Mouse (Mus musculus) heart, embryonic 12.5 days (tissue): ENCODE results near the gene Itpr1. TPM values are rescaled to one million over a fixed set of nuclear protein-coding genes. Genes with fewer than 3 reads are reported as not detected.

Experiments used
- ATAC-seq: fragments of 200-750 bp; cut with Nextera tagmentation; 2 replicates; pipeline ENCODE4 v1.8.0; 2017; ENCODE audit warnings: moderate TSS enrichment, moderate library complexity; ENCODE audit not compliant: insufficient number of reproducible peaks, low FRiP score
- H3K27ac ChIP-seq: fragments of 300-500 bp; sonication (generic); 2 replicates; pipeline ENCODE4 v1.5.1; 2016; ENCODE audit warnings: mild to moderate bottlenecking, moderate library complexity; ENCODE audit not compliant: poor library complexity, severe bottlenecking
- H3K27me3 ChIP-seq: fragments of 300-500 bp; sonication (generic); replicated peaks from 2 replicates; pipeline ENCODE4 v1.6.1; 2016; ENCODE audit warnings: mild to moderate bottlenecking, moderate library complexity
- H3K36me3 ChIP-seq: fragments of 300-500 bp; sonication (generic); 2 replicates; pipeline ENCODE4 v1.6.1; 2016; ENCODE audit warnings: mild to moderate bottlenecking, moderate library complexity
- H3K4me1 ChIP-seq: fragments of 300-500 bp; sonication (generic); replicated peaks from 2 replicates; pipeline ENCODE4 v1.6.1; 2016; ENCODE audit warnings: mild to moderate bottlenecking
- H3K4me2 ChIP-seq: fragments of 300-500 bp; sonication (generic); 2 replicates; pipeline ENCODE4 v1.6.1; 2016; ENCODE audit warnings: mild to moderate bottlenecking, moderate library complexity
- H3K4me3 ChIP-seq: fragments of 300-500 bp; sonication (generic); 2 replicates; pipeline ENCODE4 v1.5.1; 2016; ENCODE audit warnings: mild to moderate bottlenecking
- H3K9ac ChIP-seq: fragments of 300-500 bp; sonication (generic); 2 replicates; pipeline ENCODE4 v1.6.1; 2016; ENCODE audit warnings: mild to moderate bottlenecking, moderate library complexity
- H3K9me3 ChIP-seq: fragments of 300-500 bp; sonication (generic); replicated peaks from 2 replicates; pipeline ENCODE4 v1.6.1; 2016; ENCODE audit warnings: mild to moderate bottlenecking, moderate library complexity
- WGBS: fragments of 180-500 bp; shearing (Covaris S2); methylation state at CpG from one replicate; pipeline ENCODE4 v1.1.7; 2016; 5-methylcytosine and 5-hydroxymethylcytosine counted together
- polyA plus RNA-seq: library from polyadenylated mRNA; unstranded; fragments of >200 nt; fragmentation: Nextera tagmentation; extraction: Ambion mirVana; gene quantifications from 2 replicates; pipeline ENCODE4 v1.2.1, GENCODE M21; 2016

The Itpr1 gene
- polyA plus RNA-seq, 1 experiment from 2014 or later: 22.0 TPM

- Histone ChIP-seq H3K27me3 (no peaks in the 10 kb centered on the region), H3K9me3 (no peaks in the 10 kb centered on the region), H3K9ac (no peak overlapping the region), H3K4me3 (no peak overlapping the region), H3K4me1 (peaks cover 17% of the 10 kb centered on the region), H3K4me2 (no peak overlapping the region), H3K27ac (no peak overlapping the region), H3K36me3 (no peaks in the 10 kb centered on the region)
- ATAC-seq: no peak
Measured at GRCm38 (mm10) chr6:108566549-108566948, 353.7 kb downstream of the Itpr1 start.

GRCm38 (mm10) chr6:108569460-108570187 lies 356.7 kb downstream of the Itpr1 start:
- no peak for ATAC-seq
- no peak overlapping the region for H3K4me3 ChIP-seq
- 0 out of 2 replicates have a peak overlapping the region, but pooled peaks have one; percentile 38 for H3K27ac ChIP-seq
- WGBS: 57% methylated on average over 7 of the region's 7 CpGs
- H3K9ac ChIP-seq: no peak overlapping the region
- peaks cover 25% of the 10 kb centered on the region for H3K4me1 ChIP-seq
- no peak overlapping the region for H3K4me2 ChIP-seq
- H3K9me3 ChIP-seq: no peaks in the 10 kb centered on the region
- H3K36me3 ChIP-seq: no peaks in the 10 kb centered on the region
- H3K27me3 ChIP-seq: no peaks in the 10 kb centered on the region

GRCm38 (mm10) chr6:108570351-108571041 lies 357.6 kb downstream of the Itpr1 start:
- Histone ChIP-seq H3K4me3 (peak overlapping the region; percentile 51), H3K27ac (peak overlapping the region; percentile 77), H3K4me2 (peak overlapping the region; percentile 68), H3K9ac (peak overlapping the region; percentile 52; the same call in 1 of the 2 replicates), H3K4me1 (peaks cover 25% of the 10 kb centered on the region), H3K9me3 (no peaks in the 10 kb centered on the region), H3K27me3 (no peaks in the 10 kb centered on the region), H3K36me3 (no peaks in the 10 kb centered on the region)
- 0 out of 2 replicates have a peak, but pooled peaks have one; percentile 34 for ATAC-seq
- 47% methylated on average over 11 of the region's 11 CpGs for WGBS

GRCm38 (mm10) chr6:108571042-108571590 lies 358.2 kb downstream of the Itpr1 start:
- 1% methylated on average over 21 of the region's 21 CpGs for WGBS
- H3K4me1 ChIP-seq: peaks cover 25% of the 10 kb centered on the region
- H3K27ac ChIP-seq: peak overlapping the region; percentile 77
- peak overlapping the region; percentile 68 for H3K4me2 ChIP-seq
- peak; percentile 92 for ATAC-seq
- peak overlapping the region; percentile 52 for H3K9ac ChIP-seq
- H3K4me3 ChIP-seq: peak overlapping the region; percentile 51
- no peaks in the 10 kb centered on the region for H3K9me3 ChIP-seq
- no peaks in the 10 kb centered on the region for H3K36me3 ChIP-seq
- H3K27me3 ChIP-seq: no peaks in the 10 kb centered on the region

- WGBS: 62% methylated on average over 7 of the region's 7 CpGs
- no peak for ATAC-seq
- Histone ChIP-seq H3K9me3 (no peaks in the 10 kb centered on the region), H3K36me3 (no peaks in the 10 kb centered on the region), H3K27ac (no peak overlapping the region), H3K4me3 (no peak overlapping the region), H3K4me1 (peaks cover 25% of the 10 kb centered on the region), H3K9ac (no peak overlapping the region), H3K4me2 (no peak overlapping the region), H3K27me3 (no peaks in the 10 kb centered on the region)
Measured at GRCm38 (mm10) chr6:108572646-108573045, 359.8 kb downstream of the Itpr1 start.

- WGBS: 85% methylated on average over 6 of the region's 6 CpGs
- no peak for ATAC-seq
Measured at GRCm38 (mm10) chr6:108577056-108577455, 364.2 kb downstream of the Itpr1 start.

GRCm38 (mm10) chr6:108588426-108588825 lies 375.5 kb downstream of the Itpr1 start:
- Histone ChIP-seq H3K27ac (no peak overlapping the region), H3K36me3 (no peaks in the 10 kb centered on the region), H3K27me3 (no peaks in the 10 kb centered on the region), H3K4me1 (no peaks in the 10 kb centered on the region), H3K4me2 (no peak overlapping the region), H3K9ac (no peak overlapping the region), H3K9me3 (no peaks in the 10 kb centered on the region), H3K4me3 (no peak overlapping the region)
- no peak for ATAC-seq
- WGBS: 79% methylated on average over 3 of the region's 3 CpGs

More at GRCm38 (mm10) chr6:108577056-108577455, 364.2 kb downstream of the Itpr1 start:
- Histone ChIP-seq H3K9ac (no peak overlapping the region), H3K9me3 (no peaks in the 10 kb centered on the region), H3K27ac (no peak overlapping the region), H3K27me3 (no peaks in the 10 kb centered on the region), H3K4me3 (no peak overlapping the region), H3K4me2 (no peak overlapping the region), H3K4me1 (peaks cover 4% of the 10 kb centered on the region; the same call in 1 of the 2 replicates), H3K36me3 (no peaks in the 10 kb centered on the region)

- Histone ChIP-seq H3K4me3 (no peak overlapping the region), H3K9me3 (no peaks in the 10 kb centered on the region), H3K27ac (no peak overlapping the region), H3K4me1 (no peaks in the 10 kb centered on the region), H3K9ac (no peak overlapping the region), H3K36me3 (no peaks in the 10 kb centered on the region), H3K4me2 (no peak overlapping the region), H3K27me3 (no peaks in the 10 kb centered on the region)
- WGBS: 66% methylated on average over 8 of the region's 8 CpGs
- no peak for ATAC-seq
Measured at GRCm38 (mm10) chr6:108592227-108592626, 379.3 kb downstream of the Itpr1 start.

GRCm38 (mm10) chr6:108592636-108593035 lies 379.7 kb downstream of the Itpr1 start:
- no peak for ATAC-seq
- Histone ChIP-seq H3K36me3 (no peaks in the 10 kb centered on the region), H3K27ac (no peak overlapping the region), H3K27me3 (no peaks in the 10 kb centered on the region), H3K9ac (no peak overlapping the region), H3K4me3 (no peak overlapping the region), H3K9me3 (no peaks in the 10 kb centered on the region), H3K4me1 (no peaks in the 10 kb centered on the region), H3K4me2 (no peak overlapping the region)
- WGBS: 68% methylated on average over 6 of the region's 6 CpGs

- ATAC-seq: no peak
- H3K36me3 ChIP-seq: no peaks in the 10 kb centered on the region
- no peak overlapping the region for H3K9ac ChIP-seq
Measured at GRCm38 (mm10) chr6:108594171-108594841, 381.4 kb downstream of the Itpr1 start.

GRCm38 (mm10) chr6:108598691-108599090 lies 385.8 kb downstream of the Itpr1 start:
- no peaks in the 10 kb centered on the region for H3K27me3 ChIP-seq
- no peak overlapping the region for H3K4me2 ChIP-seq
- ATAC-seq: no peak
- no peaks in the 10 kb centered on the region for H3K4me1 ChIP-seq
- WGBS: 83% methylated on average over 4 of the region's 4 CpGs
- no peaks in the 10 kb centered on the region for H3K36me3 ChIP-seq
- H3K9ac ChIP-seq: no peak overlapping the region
- no peak overlapping the region for H3K4me3 ChIP-seq
- H3K27ac ChIP-seq: no peak overlapping the region
- H3K9me3 ChIP-seq: no peaks in the 10 kb centered on the region

More at GRCm38 (mm10) chr6:108594171-108594841, 381.4 kb downstream of the Itpr1 start:
- 72% methylated on average over 5 of the region's 5 CpGs for WGBS
- no peaks in the 10 kb centered on the region for H3K27me3 ChIP-seq
- no peak overlapping the region for H3K4me2 ChIP-seq
- H3K4me3 ChIP-seq: no peak overlapping the region
- H3K4me1 ChIP-seq: no peaks in the 10 kb centered on the region
- H3K9me3 ChIP-seq: no peaks in the 10 kb centered on the region
- H3K27ac ChIP-seq: no peak overlapping the region
